Mouse (Mus musculus): ENCODE data around the gene Mrpl17. TPM values are rescaled to one million over a fixed set of nuclear protein-coding genes. Genes with fewer than 3 reads are reported as not detected.

Mrpl17 gene
- total RNA-seq, 2 experiments from 2014 or later: 96.0 to 96.7 TPM

Other genes with a start within 250 kb of the Mrpl17 start
- gene Apbb1, start 229.4 kb downstream of the Mrpl17 start, total RNA-seq (2021): 10 to 100 TPM; 80.5 to 86.5 TPM
- under 1 TPM in 1 of 2 experiments, not detected in 1; 0.48 TPM for gene Hpx, start 211.0 kb downstream of the Mrpl17 start, total RNA-seq (2021)
- gene Trim3, start 177.5 kb downstream of the Mrpl17 start, total RNA-seq (2021): 10 to 100 TPM; 29.7 to 34.0 TPM
- 10 to 100 TPM; 83.7 to 94.3 TPM for gene Timm10b, start 171.0 kb downstream of the Mrpl17 start, total RNA-seq (2021)
- 10 to 100 TPM; 22.0 to 22.9 TPM for gene Arfip2, start 170.7 kb downstream of the Mrpl17 start, total RNA-seq (2021)
- 1 to 10 TPM; 1.9 to 4.8 TPM for gene Gm45799, start 170.5 kb downstream of the Mrpl17 start, total RNA-seq (2021)
- under 1 TPM; 0.67 to 0.76 TPM for gene Dnhd1, start 160.3 kb downstream of the Mrpl17 start, total RNA-seq (2021)
- gene Ilk, start 74.5 kb downstream of the Mrpl17 start, total RNA-seq (2021): 100 to 1,000 TPM; 115 to 123 TPM
- 10 to 100 TPM; 10.8 to 11.2 TPM for gene Rrp8, start 73.7 kb downstream of the Mrpl17 start, total RNA-seq (2021)
- gene Taf10, start 66.7 kb downstream of the Mrpl17 start, total RNA-seq (2021): 10 to 100 TPM; 81.0 to 88.8 TPM
- gene Tpp1, start 58.9 kb downstream of the Mrpl17 start, total RNA-seq (2021): 10 to 100 TPM; 41.6 to 42.5 TPM
- 10 to 100 TPM; 18.0 to 21.1 TPM for gene Dchs1, start 23.4 kb downstream of the Mrpl17 start, total RNA-seq (2021)
- gene Gm4070, start 142.9 kb upstream of the Mrpl17 start, total RNA-seq (2021): 10 to 100 TPM; 10.6 to 13.6 TPM